Mouse (Mus musculus): ENCODE data around the gene Cald1.

Gene Cald1

GRCm38 (mm10) chr6:34776396-34776795 lies 178.1 kb downstream of the Cald1 start:
- no peak for DNase-seq

GRCm38 (mm10) chr6:34777094-34777493 lies 178.8 kb downstream of the Cald1 start:
- no peak for DNase-seq

- no peak for DNase-seq
Observed at GRCm38 (mm10) chr6:34777981-34778668, 179.8 kb downstream of the Cald1 start.

GRCm38 (mm10) chr6:34780231-34780942 lies 182.1 kb downstream of the Cald1 start, which contains the start of gene Agbl3:
Gene Agbl3, plus strand, starts transcription at chr6:34780432.
- DNase-seq, result peak; percentile 97 to 98

GRCm38 (mm10) chr6:34780943-34781289 lies 182.6 kb downstream of the Cald1 start:
- DNase-seq, result no peak

GRCm38 (mm10) chr6:34782493-34782892 lies 184.2 kb downstream of the Cald1 start:
- no peak for DNase-seq

- DNase-seq, result no peak
Observed at GRCm38 (mm10) chr6:34796881-34797280, 198.6 kb downstream of the Cald1 start.

GRCm38 (mm10) chr6:34797887-34798286 lies 199.6 kb downstream of the Cald1 start:
- DNase-seq, result no peak

- DNase-seq, result no peak
Observed at GRCm38 (mm10) chr6:34805582-34805981, 207.3 kb downstream of the Cald1 start.

- DNase-seq, result no peak
Observed at GRCm38 (mm10) chr6:34810651-34811050, 212.4 kb downstream of the Cald1 start.

GRCm38 (mm10) chr6:34824406-34824805 lies 226.1 kb downstream of the Cald1 start:
- DNase-seq, result no peak

Measured in kidney, postnatal 25 days (tissue).